Mouse (Mus musculus): ENCODE data around the gene Gm10972.
"Not testable (repeated sequence)": the region's sequence is repeated elsewhere in the genome, so short reads cannot be mapped to it uniquely, and the experiment has no call there.

Gm10972 gene

GRCm38 (mm10) chr3:94642495-94643162, at the start of gene Gm10972:
Gene Gm10972, plus strand, starts transcription at chr3:94643112.
- DNase-seq (ENCODE audit: low spot score in 2 of 2) = not testable (repeated sequence)

- no peak for DNase-seq (ENCODE audit: low spot score in 2 of 2)
Measured at GRCm38 (mm10) chr3:94595871-94596287, 47.0 kb upstream of the Gm10972 start.

GRCm38 (mm10) chr3:94597224-94597779, 45.6 kb upstream of the Gm10972 start:
- DNase-seq (ENCODE audit: low spot score in 2 of 2) = no peak

DNA sequence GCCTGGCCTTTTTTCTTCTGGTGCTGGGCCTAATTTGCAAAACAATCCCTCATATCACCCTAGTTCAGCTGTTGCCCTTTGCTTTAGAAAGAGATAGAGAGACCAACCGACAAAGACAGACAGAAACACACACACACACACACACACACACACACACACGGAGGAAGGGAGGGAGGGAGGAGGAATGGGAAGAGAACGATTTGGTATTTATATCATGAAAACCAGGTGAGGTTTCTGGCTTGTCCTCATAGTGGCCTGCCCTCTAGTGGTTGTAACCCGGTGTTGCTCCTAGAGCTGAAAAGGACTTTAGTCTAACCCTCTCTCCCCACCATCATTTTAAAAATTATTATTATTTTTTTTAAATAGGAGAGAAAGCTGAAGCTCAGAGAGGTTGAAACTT, 41.0 kb upstream of the Gm10972 start:
- peak in 1 of 2 experiments; percentile 70 for DNase-seq (ENCODE audit: low spot score in 2 of 2)

DNA sequence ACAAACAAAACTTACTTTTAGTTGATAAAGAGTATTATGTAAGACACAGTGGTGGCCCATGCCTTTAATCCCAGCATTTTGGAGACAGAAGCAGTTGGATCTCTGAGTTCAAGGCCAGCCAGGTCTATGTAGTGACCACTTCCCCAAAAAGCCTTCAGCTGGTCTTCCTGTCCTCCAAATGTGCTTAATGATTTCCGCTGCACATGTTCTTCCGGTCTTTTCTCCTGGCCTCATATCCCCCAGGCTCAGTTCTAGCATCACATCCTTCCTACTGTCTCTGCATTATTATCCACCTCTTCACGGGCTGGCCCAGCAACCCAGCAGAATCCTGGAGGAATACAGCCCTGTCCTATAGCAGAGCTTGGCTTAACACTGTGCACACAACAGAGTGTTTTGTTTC, 33.3 kb upstream of the Gm10972 start:
- DNase-seq (ENCODE audit: low spot score in 2 of 2) = no peak

- DNase-seq (ENCODE audit: low spot score in 2 of 2) = no peak
Measured at GRCm38 (mm10) chr3:94610581-94610980, 32.3 kb upstream of the Gm10972 start.

DNA sequence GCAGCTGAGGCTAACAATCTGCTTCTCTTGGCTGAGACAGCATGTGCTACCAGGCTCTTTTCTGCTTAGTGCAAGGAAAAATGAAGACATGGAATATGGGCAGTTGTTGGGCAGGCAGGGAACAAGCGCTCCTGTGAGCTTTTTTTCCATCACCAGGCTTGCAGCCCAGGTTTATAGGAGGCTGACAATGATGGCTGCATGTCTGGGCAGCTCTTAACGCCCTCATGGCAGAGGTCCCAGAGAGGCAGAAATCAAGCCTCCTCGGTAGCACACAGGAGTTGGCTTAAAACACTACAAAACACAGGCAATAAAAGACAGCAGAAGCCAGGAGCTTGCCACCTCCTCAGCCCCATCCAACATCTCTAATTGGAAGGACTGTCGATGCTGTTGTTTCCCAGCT, 31.6 kb upstream of the Gm10972 start:
- no peak for DNase-seq (ENCODE audit: low spot score in 2 of 2)

DNA sequence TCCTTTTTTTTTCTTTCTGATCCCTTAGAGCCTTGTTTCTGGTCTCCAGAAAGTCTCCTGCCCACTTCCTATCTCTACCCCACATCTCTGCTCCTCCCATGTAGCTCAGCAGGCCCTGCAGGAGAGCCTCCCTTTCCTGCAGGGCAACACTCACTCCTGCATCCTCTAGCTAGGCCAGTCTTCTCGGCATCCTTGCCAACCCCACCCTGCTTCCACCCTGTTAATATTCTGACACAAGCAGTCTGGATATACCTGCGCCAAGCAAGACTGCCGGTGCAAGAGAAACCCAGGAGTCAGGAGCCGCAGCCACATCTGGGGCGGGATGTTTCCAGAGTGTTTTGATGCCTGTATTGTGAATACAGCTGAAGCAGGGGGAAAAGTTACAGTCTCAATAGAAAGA, 31.1 kb upstream of the Gm10972 start:
- no peak for DNase-seq (ENCODE audit: low spot score in 2 of 2)

DNA sequence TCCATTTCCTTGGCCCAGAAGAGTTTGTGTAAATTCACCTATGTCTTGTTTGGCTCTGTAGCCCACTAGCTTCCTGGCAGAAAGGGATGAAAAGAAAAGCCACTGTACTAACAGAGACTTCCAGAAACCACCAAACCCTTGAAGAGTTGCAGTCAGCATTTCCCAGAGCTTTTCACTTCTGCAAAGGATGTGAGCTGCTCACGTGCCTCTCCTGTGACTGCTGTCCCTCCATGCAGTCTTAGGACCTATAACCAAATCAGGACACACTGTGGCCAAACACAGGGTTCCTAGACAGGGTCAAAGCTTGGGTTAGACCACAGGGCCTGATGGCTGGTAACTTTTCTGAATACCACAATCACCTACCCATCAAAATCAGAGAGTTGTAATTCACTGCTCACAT, 30.6 kb upstream of the Gm10972 start:
- no peak for DNase-seq (ENCODE audit: low spot score in 2 of 2)

GRCm38 (mm10) chr3:94613258-94613878, 29.5 kb upstream of the Gm10972 start:
- no peak for DNase-seq (ENCODE audit: low spot score in 2 of 2)

- no peak for DNase-seq (ENCODE audit: low spot score in 2 of 2)
Measured at GRCm38 (mm10) chr3:94616717-94617116, 26.2 kb upstream of the Gm10972 start.

GRCm38 (mm10) chr3:94621740-94622507, 21.0 kb upstream of the Gm10972 start:
- DNase-seq (ENCODE audit: low spot score in 2 of 2) = no peak

- DNase-seq (ENCODE audit: low spot score in 2 of 2) = no peak
Measured at GRCm38 (mm10) chr3:94622550-94622949, 20.4 kb upstream of the Gm10972 start.

- no peak for DNase-seq (ENCODE audit: low spot score in 2 of 2)
Measured at GRCm38 (mm10) chr3:94624281-94624680, 18.6 kb upstream of the Gm10972 start.

- DNase-seq (ENCODE audit: low spot score in 2 of 2) = no peak
Measured at GRCm38 (mm10) chr3:94628712-94629111, 14.2 kb upstream of the Gm10972 start.

- DNase-seq (ENCODE audit: low spot score in 2 of 2) = no peak
Measured at GRCm38 (mm10) chr3:94629876-94630275, 13.0 kb upstream of the Gm10972 start.

- DNase-seq (ENCODE audit: low spot score in 2 of 2) = peak in 1 of 2 experiments; percentile 26
Measured at GRCm38 (mm10) chr3:94648755-94649590, 6.1 kb downstream of the Gm10972 start.

GRCm38 (mm10) chr3:94650409-94650808, 7.5 kb downstream of the Gm10972 start:
- DNase-seq (ENCODE audit: low spot score in 2 of 2) = no peak

GRCm38 (mm10) chr3:94653967-94654366, 11.1 kb downstream of the Gm10972 start:
- DNase-seq (ENCODE audit: low spot score in 2 of 2) = not testable (repeated sequence)

DNA sequence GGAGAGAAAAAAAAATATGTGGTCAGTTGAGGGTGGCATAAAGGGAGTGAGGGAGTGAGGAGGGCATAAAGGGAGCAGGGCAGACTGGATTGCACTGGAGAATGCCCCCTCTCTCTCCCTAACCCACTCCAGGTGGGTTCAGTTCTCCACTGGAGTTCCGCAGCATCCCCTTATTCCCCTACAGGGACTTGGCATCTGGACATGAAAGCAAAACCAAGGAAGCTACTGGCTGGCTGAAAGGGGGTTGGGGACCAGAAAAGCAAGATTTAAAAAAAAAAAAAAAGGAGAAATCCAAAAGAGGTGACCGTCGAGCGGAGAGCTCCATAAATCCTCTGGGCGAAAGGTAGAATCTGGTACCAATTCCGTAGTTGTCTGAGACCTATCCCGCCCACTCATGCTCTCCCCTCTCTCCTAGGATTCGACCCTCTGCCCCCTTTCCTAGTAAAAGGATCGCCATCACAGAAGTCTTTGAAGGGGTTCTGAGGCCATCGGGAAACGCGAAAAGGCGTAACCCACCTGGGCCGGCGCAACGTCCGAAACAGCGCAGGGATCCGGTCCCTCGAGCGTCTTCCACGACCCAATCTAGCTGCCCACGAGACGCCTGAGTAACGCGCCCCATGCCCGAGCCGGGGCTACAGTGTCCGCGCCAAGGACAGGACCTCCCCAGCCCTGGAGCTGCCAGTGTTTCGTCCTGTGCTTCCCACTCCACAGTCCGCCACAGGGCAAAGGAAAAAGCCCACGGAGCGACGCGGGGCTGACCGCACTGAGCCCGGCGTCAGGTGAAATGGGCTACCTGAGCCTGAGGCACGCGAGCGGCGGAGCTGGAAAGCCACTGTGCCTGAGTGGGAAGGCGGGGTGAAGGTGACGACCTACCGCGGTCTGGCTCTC, 15.2 kb downstream of the Gm10972 start:
- not testable (repeated sequence) for DNase-seq (ENCODE audit: low spot score in 2 of 2)

- peak; percentile 78 to 79 for DNase-seq (ENCODE audit: low spot score in 2 of 2)
Measured at GRCm38 (mm10) chr3:94658740-94659095, 15.8 kb downstream of the Gm10972 start, which contains the start of gene Tuft1. Gene Tuft1, minus strand, starts transcription at chr3:94658872.

Data from urinary bladder, postnatal 4 days (tissue).